Mouse (Mus musculus) lung, embryonic 15.5 days (tissue): ENCODE results near the gene Camk2g. TPM values are rescaled to one million over a fixed set of nuclear protein-coding genes. Genes with fewer than 3 reads are reported as not detected.
A peak's percentile ranks its signal among the peaks of the same experiment; 100 is the strongest.

Experiments
- ATAC-seq: fragments of 200-750 bp; cut with Nextera tagmentation; 2 replicates; pipeline ENCODE4 v1.8.0; 2017; ENCODE audit warnings: moderate number of reproducible peaks, borderline replicate concordance; ENCODE audit not compliant: low FRiP score, low TSS enrichment; ENCODE audit errors: extremely low read depth
- H3K27ac ChIP-seq: fragments of 300-500 bp; sonication (generic); 2 replicates; pipeline ENCODE4 v1.5.1; 2015; ENCODE audit warnings: moderate library complexity, mild to moderate bottlenecking, inconsistent platforms
- H3K27me3 ChIP-seq: fragments of 300-500 bp; sonication (generic); 2 replicates; pipeline ENCODE4 v1.6.1; 2015; ENCODE audit warnings: inconsistent platforms
- H3K36me3 ChIP-seq: fragments of 300-500 bp; sonication (generic); 2 replicates; pipeline ENCODE4 v1.6.1; 2015; ENCODE audit warnings: inconsistent platforms
- H3K4me1 ChIP-seq: fragments of 300-500 bp; sonication (generic); 2 replicates; pipeline ENCODE4 v1.6.1; 2015; ENCODE audit warnings: inconsistent platforms
- H3K4me2 ChIP-seq: fragments of 300-500 bp; sonication (generic); 2 replicates; pipeline ENCODE4 v1.6.1; 2015; ENCODE audit warnings: inconsistent platforms, mild to moderate bottlenecking, moderate library complexity
- H3K4me3 ChIP-seq: fragments of 300-500 bp; sonication (generic); 2 replicates; pipeline ENCODE4 v1.5.1; 2015; ENCODE audit warnings: mild to moderate bottlenecking, inconsistent platforms
- H3K9ac ChIP-seq: fragments of 300-500 bp; sonication (generic); 2 replicates; pipeline ENCODE4 v1.6.1; 2015; ENCODE audit warnings: inconsistent platforms
- H3K9me3 ChIP-seq: fragments of 300-500 bp; sonication (generic); 2 replicates; pipeline ENCODE4 v1.6.1; 2016; ENCODE audit warnings: inconsistent platforms
- WGBS: fragments of 180-500 bp; shearing (Covaris S2); methylation state at CpG from one replicate; pipeline ENCODE4 v1.1.7; 2015; 5-methylcytosine and 5-hydroxymethylcytosine counted together
- polyA plus RNA-seq: library from polyadenylated mRNA; unstranded; fragments of >200 nt; fragmentation: Nextera tagmentation; extraction: Ambion mirVana; gene quantifications from 2 replicates; pipeline ENCODE4 v1.2.1, GENCODE M21; 2015

Camk2g gene
- polyA plus RNA-seq, 1 experiment from 2014 or later = 41.2 TPM

DNA sequence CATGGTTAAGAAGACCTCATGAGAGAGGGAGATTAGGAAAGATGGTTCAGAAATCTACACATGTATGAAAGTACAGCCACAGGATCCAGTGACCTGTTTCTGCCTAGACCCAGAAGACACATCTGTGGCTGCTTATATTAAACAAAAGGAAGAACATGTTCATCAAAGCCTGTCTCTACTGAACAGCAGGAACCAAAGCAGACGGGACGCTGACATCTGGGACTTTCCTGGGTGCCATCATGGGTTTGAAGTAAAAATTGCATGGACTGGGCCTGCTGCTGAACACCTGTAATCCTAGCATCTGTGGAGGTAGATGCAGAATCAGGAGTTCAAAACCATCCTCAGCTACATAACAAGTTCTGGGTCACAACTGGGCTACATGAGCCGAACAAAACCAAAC, 34.6 kb upstream of the Camk2g start:
- ATAC-seq = no peak
- Histone ChIP-seq H3K9me3 (no peaks in the 10 kb centered on the region), H3K27ac (no peak overlapping the region), H3K4me2 (no peak overlapping the region), H3K27me3 (no peaks in the 10 kb centered on the region), H3K4me1 (0 out of 2 replicates have a peak, but pooled peaks cover 4% of the 10 kb centered on the region), H3K36me3 (no peaks in the 10 kb centered on the region), H3K9ac (no peak overlapping the region), H3K4me3 (no peak overlapping the region)
- 86% methylated on average over 3 of the region's 3 CpGs for WGBS

DNA sequence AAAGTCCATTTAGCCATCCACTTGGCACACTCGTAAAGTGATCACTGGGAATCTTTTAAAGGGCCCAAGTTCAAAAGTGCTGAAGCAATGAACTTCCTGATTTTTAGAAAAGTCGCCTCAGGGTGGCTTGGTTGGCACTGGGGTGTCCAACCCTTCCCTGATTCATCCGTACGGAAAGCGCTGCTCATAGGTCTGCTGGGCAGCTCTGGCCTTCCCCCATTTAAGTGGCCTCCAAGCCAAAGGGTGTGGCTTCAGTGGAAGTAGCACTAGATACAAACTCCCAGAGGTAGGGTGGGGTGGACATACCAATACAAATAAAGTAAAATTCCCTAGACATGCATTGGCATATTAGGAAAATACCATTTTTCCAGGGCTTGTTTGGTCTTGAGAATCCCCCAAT, 33.6 kb upstream of the Camk2g start:
- H3K27me3 ChIP-seq = no peaks in the 10 kb centered on the region
- H3K9ac ChIP-seq = no peak overlapping the region
- ATAC-seq = no peak
- no peak overlapping the region for H3K4me2 ChIP-seq
- no peaks in the 10 kb centered on the region for H3K9me3 ChIP-seq
- no peak overlapping the region for H3K27ac ChIP-seq
- WGBS = 84% methylated on average over 5 of the region's 5 CpGs
- no peaks in the 10 kb centered on the region for H3K36me3 ChIP-seq
- H3K4me3 ChIP-seq = no peak overlapping the region
- 0 out of 2 replicates have a peak, but pooled peaks cover 4% of the 10 kb centered on the region for H3K4me1 ChIP-seq

DNA sequence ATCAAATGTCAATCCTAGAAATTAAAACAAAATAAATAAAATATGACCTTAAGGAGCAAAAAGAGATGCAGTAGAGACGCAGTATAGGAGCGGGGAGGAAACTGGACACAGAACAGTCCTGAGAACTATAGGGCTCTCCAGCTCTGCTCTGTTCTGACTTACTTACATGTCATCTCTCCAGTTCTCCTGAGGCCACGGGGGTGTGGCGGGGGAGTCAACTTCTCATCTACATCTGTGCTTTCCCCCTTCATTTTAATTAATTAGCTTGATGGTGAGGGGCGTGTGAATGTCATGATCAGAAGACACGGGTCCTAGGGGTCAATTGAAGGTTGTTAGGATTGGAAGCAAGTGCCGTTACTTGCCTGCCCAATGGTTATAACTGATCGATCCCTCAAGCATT, 33.2 kb upstream of the Camk2g start:
- 73% methylated on average over 8 of the region's 8 CpGs for WGBS
- no peak overlapping the region for H3K4me2 ChIP-seq
- H3K36me3 ChIP-seq = no peaks in the 10 kb centered on the region
- H3K9ac ChIP-seq = no peak overlapping the region
- no peaks in the 10 kb centered on the region for H3K27me3 ChIP-seq
- 0 out of 2 replicates have a peak, but pooled peaks cover 4% of the 10 kb centered on the region for H3K4me1 ChIP-seq
- no peak overlapping the region for H3K27ac ChIP-seq
- no peak for ATAC-seq
- no peak overlapping the region for H3K4me3 ChIP-seq
- no peaks in the 10 kb centered on the region for H3K9me3 ChIP-seq

DNA sequence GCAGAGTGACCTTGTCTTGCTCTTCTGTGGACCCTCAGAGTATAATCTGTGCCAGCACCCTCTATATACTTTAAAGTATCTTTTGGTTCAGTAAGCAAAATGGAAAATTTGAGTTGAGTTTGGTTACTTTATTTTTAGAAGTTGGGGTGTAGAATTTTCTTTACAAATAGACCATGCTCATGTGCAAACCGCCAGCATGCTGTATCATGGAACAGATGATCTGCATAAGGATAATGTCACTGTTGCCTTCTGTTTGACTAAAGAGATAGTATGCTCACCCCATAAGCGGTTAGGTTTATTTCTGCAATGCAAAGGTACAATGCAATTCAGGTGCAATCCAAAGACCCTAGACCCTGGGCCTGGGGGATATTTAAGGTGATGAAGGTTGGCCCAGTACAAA, 31.6 kb upstream of the Camk2g start:
- ATAC-seq = no peak
- H3K9me3 ChIP-seq = no peaks in the 10 kb centered on the region
- H3K4me2 ChIP-seq = no peak overlapping the region
- no peaks in the 10 kb centered on the region for H3K36me3 ChIP-seq
- H3K27me3 ChIP-seq = no peaks in the 10 kb centered on the region
- no peak overlapping the region for H3K4me3 ChIP-seq
- WGBS = 89% methylated on average over 2 of the region's 2 CpGs
- no peak overlapping the region for H3K27ac ChIP-seq
- H3K9ac ChIP-seq = no peak overlapping the region
- H3K4me1 ChIP-seq = no peaks in the 10 kb centered on the region

DNA sequence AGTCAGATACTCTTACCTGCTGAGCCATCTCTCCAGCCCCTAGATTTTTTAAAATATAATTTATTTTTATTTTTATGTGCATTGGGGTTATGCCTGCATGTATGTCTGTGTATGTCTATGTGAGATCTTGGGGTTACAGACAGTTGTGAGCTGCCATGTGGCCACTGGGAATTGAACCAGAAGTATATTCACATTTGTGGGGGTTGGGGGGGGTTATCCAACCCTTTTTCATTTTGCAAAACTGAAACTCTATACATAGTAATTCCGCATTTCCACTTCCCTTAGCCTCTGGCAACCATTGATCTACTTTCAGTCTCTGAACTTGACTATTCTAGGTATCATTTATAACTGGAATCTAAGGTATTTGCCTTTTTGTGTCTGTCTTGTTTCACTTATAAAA, 30.6 kb upstream of the Camk2g start:
- 79% methylated on average over 1 of the region's 1 CpGs for WGBS
- Histone ChIP-seq H3K27ac (no peak overlapping the region), H3K27me3 (no peaks in the 10 kb centered on the region), H3K9ac (no peak overlapping the region), H3K36me3 (no peaks in the 10 kb centered on the region), H3K4me3 (no peak overlapping the region), H3K4me1 (no peaks in the 10 kb centered on the region), H3K9me3 (no peaks in the 10 kb centered on the region), H3K4me2 (no peak overlapping the region)
- ATAC-seq = no peak

GRCm38 (mm10) chr14:20815448-20815847, 21.6 kb upstream of the Camk2g start:
- ATAC-seq = no peak
- H3K4me3 ChIP-seq = no peak overlapping the region
- H3K9ac ChIP-seq = no peak overlapping the region
- no peaks in the 10 kb centered on the region for H3K36me3 ChIP-seq
- no peaks in the 10 kb centered on the region for H3K4me1 ChIP-seq
- no peak overlapping the region for H3K4me2 ChIP-seq
- no peaks in the 10 kb centered on the region for H3K27me3 ChIP-seq
- H3K27ac ChIP-seq = no peak overlapping the region
- H3K9me3 ChIP-seq = no peaks in the 10 kb centered on the region
- 83% methylated on average over 3 of the region's 3 CpGs for WGBS

- no peak overlapping the region for H3K4me3 ChIP-seq
- 46% methylated on average over 7 of the region's 7 CpGs for WGBS
- no peaks in the 10 kb centered on the region for H3K4me1 ChIP-seq
- no peak overlapping the region for H3K27ac ChIP-seq
- ATAC-seq = no peak
- H3K9me3 ChIP-seq = no peaks in the 10 kb centered on the region
- H3K9ac ChIP-seq = no peak overlapping the region
- no peak overlapping the region for H3K4me2 ChIP-seq
- no peaks in the 10 kb centered on the region for H3K36me3 ChIP-seq
- no peaks in the 10 kb centered on the region for H3K27me3 ChIP-seq
Measured at GRCm38 (mm10) chr14:20811779-20812406, 18.0 kb upstream of the Camk2g start.

- Histone ChIP-seq H3K4me1 (peaks cover 4% of the 10 kb centered on the region; the same call in 1 of the 2 replicates), H3K9me3 (no peaks in the 10 kb centered on the region), H3K27ac (no peak overlapping the region), H3K36me3 (no peaks in the 10 kb centered on the region), H3K27me3 (no peaks in the 10 kb centered on the region), H3K4me3 (no peak overlapping the region), H3K4me2 (no peak overlapping the region), H3K9ac (no peak overlapping the region)
- WGBS = 80% methylated on average over 8 of the region's 8 CpGs
- ATAC-seq = no peak
Measured at GRCm38 (mm10) chr14:20811236-20811635, 17.3 kb upstream of the Camk2g start.

GRCm38 (mm10) chr14:20809820-20810219, 15.9 kb upstream of the Camk2g start:
- Histone ChIP-seq H3K27me3 (no peaks in the 10 kb centered on the region), H3K9me3 (no peaks in the 10 kb centered on the region), H3K36me3 (no peaks in the 10 kb centered on the region), H3K4me2 (no peak overlapping the region), H3K27ac (no peak overlapping the region), H3K4me1 (peaks cover 18% of the 10 kb centered on the region), H3K9ac (no peak overlapping the region), H3K4me3 (no peak overlapping the region)
- no peak for ATAC-seq

DNA sequence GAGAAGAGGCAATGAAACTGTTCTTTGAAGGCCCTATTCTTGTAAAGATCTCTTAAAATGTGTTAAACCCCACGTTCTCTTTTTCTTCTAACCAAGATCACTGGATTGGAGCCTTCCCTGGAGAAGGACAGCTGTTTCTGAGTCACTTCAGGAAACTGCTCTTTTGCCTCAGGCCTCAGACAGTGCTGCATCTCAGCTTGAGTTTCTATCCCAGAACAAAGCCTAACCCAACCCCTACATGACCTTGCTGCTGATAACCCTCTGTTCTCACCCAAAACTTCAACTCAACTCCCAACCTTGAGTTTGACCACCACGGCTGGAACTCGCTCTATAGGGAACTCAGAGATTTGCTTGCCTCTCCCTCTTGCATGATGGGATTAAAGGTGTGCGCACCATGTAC, 15.5 kb upstream of the Camk2g start:
- H3K9ac ChIP-seq = no peak overlapping the region
- H3K9me3 ChIP-seq = no peaks in the 10 kb centered on the region
- no peaks in the 10 kb centered on the region for H3K36me3 ChIP-seq
- ATAC-seq = no peak
- H3K27me3 ChIP-seq = no peaks in the 10 kb centered on the region
- peaks cover 21% of the 10 kb centered on the region for H3K4me1 ChIP-seq
- H3K27ac ChIP-seq = no peak overlapping the region
- no peak overlapping the region for H3K4me3 ChIP-seq
- 75% methylated on average over 4 of the region's 4 CpGs for WGBS
- H3K4me2 ChIP-seq = no peak overlapping the region

DNA sequence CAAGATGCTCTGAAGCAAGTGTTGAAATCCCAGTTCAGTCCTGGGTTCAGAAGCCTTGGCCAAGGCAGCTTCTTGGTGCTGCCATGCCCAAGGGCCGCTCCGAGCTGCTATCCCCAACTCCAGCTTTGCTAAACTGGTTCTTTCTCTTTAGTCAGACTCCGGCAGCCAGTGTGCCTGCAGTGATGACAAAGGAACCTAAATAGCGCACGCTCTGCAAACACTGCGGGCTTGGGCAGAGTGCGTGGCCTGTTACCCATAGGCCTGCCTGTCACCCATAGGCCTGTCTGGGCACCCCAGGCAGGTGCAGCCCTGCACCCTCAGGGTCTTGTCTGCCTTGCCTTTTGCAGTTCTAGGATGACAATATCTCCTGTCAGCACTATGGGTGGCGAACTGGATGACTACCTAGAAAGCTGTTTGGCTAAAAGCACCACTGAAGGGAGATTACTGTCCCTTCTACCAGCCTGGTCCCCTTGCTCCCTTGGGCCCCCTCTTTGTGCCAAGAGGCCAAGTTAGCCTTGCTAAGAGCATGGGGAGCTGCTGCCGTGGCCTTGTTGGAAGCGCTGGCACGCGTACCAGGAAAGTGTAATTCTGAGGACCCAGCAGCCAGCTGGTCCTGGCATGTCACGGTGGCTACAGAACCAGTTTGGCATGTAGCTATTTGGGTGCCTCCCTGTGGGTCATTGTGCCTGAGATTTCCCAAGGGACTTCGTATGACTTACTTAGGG, 12.4 kb upstream of the Camk2g start:
- Histone ChIP-seq H3K9ac (no peak overlapping the region), H3K27me3 (no peaks in the 10 kb centered on the region), H3K4me3 (no peak overlapping the region), H3K4me1 (peaks cover 36% of the 10 kb centered on the region), H3K36me3 (no peaks in the 10 kb centered on the region), H3K9me3 (no peaks in the 10 kb centered on the region), H3K27ac (peak overlapping the region; percentile 25; the same call in 1 of the 2 replicates), H3K4me2 (no peak overlapping the region)
- ATAC-seq = no peak
- 75% methylated on average over 14 of the region's 14 CpGs for WGBS

DNA sequence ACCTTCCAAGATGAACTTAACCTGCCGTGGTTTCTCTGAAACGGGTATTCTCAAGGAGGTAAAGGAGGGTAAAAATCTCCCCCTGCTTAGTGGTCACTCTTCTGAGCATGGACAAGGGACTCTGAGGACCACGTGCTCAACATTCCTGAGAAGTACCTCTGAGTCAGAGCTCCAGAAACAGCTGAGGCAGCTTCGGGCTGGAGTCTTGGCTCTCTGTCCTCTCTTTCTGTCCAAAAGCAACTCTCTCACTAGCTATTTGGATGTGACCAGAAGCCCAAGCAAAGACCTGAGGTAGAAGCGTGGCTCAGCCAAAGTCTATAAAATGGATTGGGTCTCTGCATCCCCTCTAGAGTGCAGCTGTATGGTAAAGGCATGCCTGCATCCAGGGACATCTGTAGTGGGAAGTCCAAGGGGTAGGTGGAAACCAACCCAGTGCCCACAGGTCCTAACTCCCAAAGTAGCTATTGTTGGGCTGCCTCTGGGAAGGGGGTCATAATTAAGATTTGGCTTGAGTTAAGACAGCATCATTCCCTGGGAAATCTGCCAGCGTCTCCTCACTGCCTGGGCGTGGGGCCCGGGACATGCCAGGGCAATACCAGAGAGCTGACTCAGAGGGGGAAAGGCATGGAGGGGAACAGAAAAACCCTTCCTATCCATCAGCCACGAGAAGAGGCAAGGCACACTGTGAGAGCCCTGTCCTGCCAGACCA, 11.2 kb upstream of the Camk2g start:
- Histone ChIP-seq H3K36me3 (no peaks in the 10 kb centered on the region), H3K9ac (no peak overlapping the region), H3K27me3 (no peaks in the 10 kb centered on the region), H3K4me2 (no peak overlapping the region), H3K4me3 (no peak overlapping the region), H3K4me1 (peaks cover 36% of the 10 kb centered on the region), H3K9me3 (no peaks in the 10 kb centered on the region), H3K27ac (peak overlapping the region; percentile 80)
- 26% methylated on average over 8 of the region's 9 CpGs for WGBS
- peak; percentile 75; the same call in 1 of the 2 replicates for ATAC-seq
